Mouse (Mus musculus) WW6 (cell line): Measurements from ENCODE around the gene Klra7.
"Not testable (repeated sequence)": the region's sequence is repeated elsewhere in the genome, so short reads cannot be mapped to it uniquely, and the experiment has no call there.

Source experiments
- DNase-seq: peaks from one replicate; pipeline ENCODE4 v3.0.0-alpha.2; 2013; ENCODE audit warnings: low read depth, low spot score

Klra7 gene

GRCm38 (mm10) chr6:130233222-130233621 is at the start of gene Klra7:
Gene Klra7, minus strand, starts transcription at chr6:130233322.
- no peak for DNase-seq

GRCm38 (mm10) chr6:130281828-130282227 is 48.7 kb upstream of the Klra7 start, which contains the start of gene Klra10:
Gene Klra10, minus strand, starts transcription at chr6:130281928.
- DNase-seq, result not testable (repeated sequence)

DNA sequence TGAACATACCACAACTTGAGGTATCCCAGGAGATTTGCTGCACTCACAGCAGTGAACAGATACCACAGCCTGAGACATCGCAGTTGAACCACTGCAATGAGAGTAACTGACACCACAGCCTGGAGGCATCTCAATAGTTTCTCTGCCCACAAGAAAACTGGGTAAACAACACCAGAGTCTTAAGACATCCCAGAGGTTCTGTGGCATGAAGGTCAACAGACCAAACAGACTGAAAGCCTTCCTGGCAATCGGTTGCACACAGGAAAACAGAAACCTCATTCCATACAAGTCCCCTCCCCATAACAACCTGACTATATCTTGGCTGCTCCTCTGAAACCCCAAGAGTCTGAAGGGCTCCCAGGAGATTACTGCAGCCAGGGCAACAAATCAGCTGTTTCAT is 22.2 kb upstream of the Klra7 start:
- DNase-seq, result no peak

- DNase-seq, result no peak
Observed at GRCm38 (mm10) chr6:130237536-130237935, 4.4 kb upstream of the Klra7 start.

DNA sequence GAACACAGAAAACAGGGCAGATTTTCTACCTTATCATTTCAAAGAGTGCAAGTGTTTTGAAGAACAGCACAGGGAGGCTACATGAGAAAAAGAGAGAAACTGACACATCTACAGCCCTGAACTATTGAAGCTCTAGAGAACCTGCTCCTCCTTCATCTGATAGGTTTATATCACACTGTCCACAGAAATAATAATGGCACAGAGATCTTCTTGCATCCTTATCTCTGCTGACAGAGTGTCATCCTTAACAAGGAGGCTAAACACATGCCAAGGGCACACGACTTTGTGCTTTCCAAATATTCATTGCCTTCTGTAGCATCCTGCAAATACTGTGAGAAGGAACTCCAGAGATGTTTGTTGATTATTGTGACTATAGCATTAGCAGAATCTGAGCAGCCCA is 3.5 kb upstream of the Klra7 start:
- no peak for DNase-seq

DNA sequence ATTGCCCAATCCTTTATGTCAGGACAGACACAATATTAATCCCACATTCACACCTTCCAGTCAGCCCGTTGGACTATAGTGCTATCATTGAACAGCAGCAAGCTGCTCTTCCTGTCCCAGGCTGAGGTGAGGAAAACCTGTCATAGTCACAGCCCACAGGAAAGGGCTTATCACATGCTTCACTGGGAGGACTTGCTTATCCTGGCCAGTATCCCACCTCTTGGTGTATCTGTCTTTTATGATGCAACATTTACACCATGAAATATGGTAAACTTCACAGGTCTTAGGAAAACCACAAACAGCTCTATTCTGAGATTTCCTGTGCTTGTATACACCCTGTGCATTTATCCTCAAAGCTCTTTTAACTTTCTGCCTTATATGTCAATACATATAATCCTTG is 35.7 kb downstream of the Klra7 start:
- not testable (repeated sequence) for DNase-seq

GRCm38 (mm10) chr6:130193012-130193411 is 40.1 kb downstream of the Klra7 start, which contains the start of gene Klra9:
Gene Klra9, minus strand, starts transcription at chr6:130193112.
- not testable (repeated sequence) for DNase-seq
